Mouse (Mus musculus): ENCODE results near the gene Ctrb1. TPM values are rescaled to one million over a fixed set of nuclear protein-coding genes. Genes with fewer than 3 reads are reported as not detected.

Ctrb1 gene
- polyA plus RNA-seq, 1 experiment = 11.8 TPM

GRCm38 (mm10) chr8:111699035-111699434 is 8.2 kb upstream of the Ctrb1 start:
- WGBS = 12% methylated on average over 1 of the region's 1 CpGs
- DNase-seq = no peak

GRCm38 (mm10) chr8:111697655-111698054 is 6.8 kb upstream of the Ctrb1 start:
- no peak overlapping the region for H3K27ac ChIP-seq (ENCODE audit: control insufficient read depth, insufficient read depth, low read length)
- no peaks in the 10 kb centered on the region for H3K27me3 ChIP-seq (ENCODE audit: control insufficient read depth, insufficient read depth, low read length)
- H3K36me3 ChIP-seq (ENCODE audit: control insufficient read depth, insufficient read depth, low read length) = no peaks in the 10 kb centered on the region
- DNase-seq = no peak
- no peak overlapping the region for H3K4me3 ChIP-seq (ENCODE audit: control insufficient read depth, insufficient read depth, low read length)
- no peaks in the 10 kb centered on the region for H3K4me1 ChIP-seq (replicated peaks; ENCODE audit: control insufficient read depth, insufficient read depth, low read length)
- TF ChIP-seq CTCF (IDR thresholded peaks at IDR 0.05; ENCODE audit: borderline replicate concordance, control insufficient read depth, extremely low read depth, insufficient read depth, low read length, poor library complexity) (no peak), POLR2A (IDR thresholded peaks at IDR 0.05; ENCODE audit: control insufficient read depth, extremely low read depth, insufficient read depth, low read length, poor library complexity) (no peak)
- WGBS = 83% methylated on average over 10 of the region's 10 CpGs

More at GRCm38 (mm10) chr8:111699035-111699434, 8.2 kb upstream of the Ctrb1 start:
- Histone ChIP-seq H3K27me3 (ENCODE audit: control insufficient read depth, insufficient read depth, low read length) (no peaks in the 10 kb centered on the region), H3K4me3 (ENCODE audit: control insufficient read depth, insufficient read depth, low read length) (no peak overlapping the region), H3K36me3 (ENCODE audit: control insufficient read depth, insufficient read depth, low read length) (no peaks in the 10 kb centered on the region), H3K4me1 (replicated peaks; ENCODE audit: control insufficient read depth, insufficient read depth, low read length) (no peaks in the 10 kb centered on the region), H3K27ac (ENCODE audit: control insufficient read depth, insufficient read depth, low read length) (no peak overlapping the region)
- TF ChIP-seq POLR2A (IDR thresholded peaks at IDR 0.05; ENCODE audit: control insufficient read depth, extremely low read depth, insufficient read depth, low read length, poor library complexity) (no peak), CTCF (IDR thresholded peaks at IDR 0.05; ENCODE audit: borderline replicate concordance, control insufficient read depth, extremely low read depth, insufficient read depth, low read length, poor library complexity) (no peak)

GRCm38 (mm10) chr8:111695441-111695840 is 4.6 kb upstream of the Ctrb1 start:
- Histone ChIP-seq H3K4me3 (ENCODE audit: control insufficient read depth, insufficient read depth, low read length) (no peak overlapping the region), H3K27ac (ENCODE audit: control insufficient read depth, insufficient read depth, low read length) (no peak overlapping the region), H3K4me1 (replicated peaks; ENCODE audit: control insufficient read depth, insufficient read depth, low read length) (no peaks in the 10 kb centered on the region), H3K36me3 (ENCODE audit: control insufficient read depth, insufficient read depth, low read length) (no peaks in the 10 kb centered on the region), H3K27me3 (ENCODE audit: control insufficient read depth, insufficient read depth, low read length) (no peaks in the 10 kb centered on the region)
- TF ChIP-seq CTCF (IDR thresholded peaks at IDR 0.05; ENCODE audit: borderline replicate concordance, control insufficient read depth, extremely low read depth, insufficient read depth, low read length, poor library complexity) (no peak), POLR2A (IDR thresholded peaks at IDR 0.05; ENCODE audit: control insufficient read depth, extremely low read depth, insufficient read depth, low read length, poor library complexity) (no peak)
- 45% methylated on average over 7 of the region's 7 CpGs for WGBS
- DNase-seq = no peak

GRCm38 (mm10) chr8:111693261-111693741 is 2.5 kb upstream of the Ctrb1 start:
- no peak for TF ChIP-seq CTCF (IDR thresholded peaks at IDR 0.05; ENCODE audit: borderline replicate concordance, control insufficient read depth, extremely low read depth, insufficient read depth, low read length, poor library complexity)
- no peak for TF ChIP-seq POLR2A (IDR thresholded peaks at IDR 0.05; ENCODE audit: control insufficient read depth, extremely low read depth, insufficient read depth, low read length, poor library complexity)
- DNase-seq = no peak
- no peak overlapping the region for H3K27ac ChIP-seq (ENCODE audit: control insufficient read depth, insufficient read depth, low read length)
- no peaks in the 10 kb centered on the region for H3K36me3 ChIP-seq (ENCODE audit: control insufficient read depth, insufficient read depth, low read length)
- 79% methylated on average over 6 of the region's 6 CpGs for WGBS
- no peaks in the 10 kb centered on the region for H3K27me3 ChIP-seq (ENCODE audit: control insufficient read depth, insufficient read depth, low read length)
- no peaks in the 10 kb centered on the region for H3K4me1 ChIP-seq (replicated peaks; ENCODE audit: control insufficient read depth, insufficient read depth, low read length)
- H3K4me3 ChIP-seq (ENCODE audit: control insufficient read depth, insufficient read depth, low read length) = no peak overlapping the region

GRCm38 (mm10) chr8:111686881-111687280 is 3.9 kb downstream of the Ctrb1 start:
- H3K4me3 ChIP-seq (ENCODE audit: control insufficient read depth, insufficient read depth, low read length) = no peak overlapping the region
- no peaks in the 10 kb centered on the region for H3K4me1 ChIP-seq (replicated peaks; ENCODE audit: control insufficient read depth, insufficient read depth, low read length)
- H3K27me3 ChIP-seq (ENCODE audit: control insufficient read depth, insufficient read depth, low read length) = no peaks in the 10 kb centered on the region
- TF ChIP-seq POLR2A (IDR thresholded peaks at IDR 0.05; ENCODE audit: control insufficient read depth, extremely low read depth, insufficient read depth, low read length, poor library complexity) = no peak
- no peak for TF ChIP-seq CTCF (IDR thresholded peaks at IDR 0.05; ENCODE audit: borderline replicate concordance, control insufficient read depth, extremely low read depth, insufficient read depth, low read length, poor library complexity)
- H3K27ac ChIP-seq (ENCODE audit: control insufficient read depth, insufficient read depth, low read length) = no peak overlapping the region
- WGBS = 87% methylated on average over 13 of the region's 13 CpGs
- no peaks in the 10 kb centered on the region for H3K36me3 ChIP-seq (ENCODE audit: control insufficient read depth, insufficient read depth, low read length)
- DNase-seq = no peak

GRCm38 (mm10) chr8:111682521-111682920 is 8.3 kb downstream of the Ctrb1 start:
- Histone ChIP-seq H3K27ac (ENCODE audit: control insufficient read depth, insufficient read depth, low read length) (no peak overlapping the region), H3K36me3 (ENCODE audit: control insufficient read depth, insufficient read depth, low read length) (no peaks in the 10 kb centered on the region), H3K4me1 (replicated peaks; ENCODE audit: control insufficient read depth, insufficient read depth, low read length) (no peaks in the 10 kb centered on the region), H3K27me3 (ENCODE audit: control insufficient read depth, insufficient read depth, low read length) (no peaks in the 10 kb centered on the region), H3K4me3 (ENCODE audit: control insufficient read depth, insufficient read depth, low read length) (no peak overlapping the region)
- no peak for TF ChIP-seq POLR2A (IDR thresholded peaks at IDR 0.05; ENCODE audit: control insufficient read depth, extremely low read depth, insufficient read depth, low read length, poor library complexity)
- WGBS = 36% methylated on average over 9 of the region's 9 CpGs
- DNase-seq = no peak

- TF ChIP-seq CTCF (IDR thresholded peaks at IDR 0.05; ENCODE audit: borderline replicate concordance, control insufficient read depth, extremely low read depth, insufficient read depth, low read length, poor library complexity) (no peak), POLR2A (IDR thresholded peaks at IDR 0.05; ENCODE audit: control insufficient read depth, extremely low read depth, insufficient read depth, low read length, poor library complexity) (no peak)
- Histone ChIP-seq H3K36me3 (ENCODE audit: control insufficient read depth, insufficient read depth, low read length) (no peaks in the 10 kb centered on the region), H3K4me1 (replicated peaks; ENCODE audit: control insufficient read depth, insufficient read depth, low read length) (no peaks in the 10 kb centered on the region), H3K27ac (ENCODE audit: control insufficient read depth, insufficient read depth, low read length) (no peak overlapping the region), H3K4me3 (ENCODE audit: control insufficient read depth, insufficient read depth, low read length) (no peak overlapping the region), H3K27me3 (ENCODE audit: control insufficient read depth, insufficient read depth, low read length) (no peaks in the 10 kb centered on the region)
- DNase-seq = no peak
- 79% methylated on average over 11 of the region's 11 CpGs for WGBS
These were observed 9.7 kb downstream of the Ctrb1 start for GRCm38 (mm10) chr8:111681153-111681552.
